Mouse (Mus musculus) heart, postnatal 14 days (tissue): ENCODE data around the gene Tmem255a. TPM values are rescaled to one million over a fixed set of nuclear protein-coding genes. Genes with fewer than 3 reads are reported as not detected.
A peak's percentile ranks its signal among the peaks of the same experiment; 100 is the strongest.

Experiments used
- DNase-seq, 2 experiments: peaks; one replicate each; pipeline ENCODE4 v3.0.0; 2021 to 2022
- intact Hi-C: fragments of 180-260 bp; cut with DNase I; formaldehyde crosslinking; loops from one replicate; pipeline ENCODE4 v1.15.1; 2025
- long read RNA-seq, 2 experiments: library from polyadenylated mRNA; stranded (forward); transcript quantifications; one replicate each; pipeline ENCODE4 v2.0.0; 2021
- total RNA-seq, 2 experiments: library from RNA; stranded (reverse); gene quantifications; 2 replicates each; pipeline ENCODE4 v1.2.3; 2021

The Tmem255a gene
- 1 to 10 TPM; 6.6 to 9.2 TPM for total RNA-seq
- long read RNA-seq, experiment 1, transcript Tmem255a-201 (10 exons, 3,380 nt) = major isoform, 5 of 7 reads
- long read RNA-seq, experiment 1, partial matches to known transcripts = 0 of 7 reads
- long read RNA-seq, experiment 1, other reads (novel, unspliced or antisense) = 1 of 7 reads
- long read RNA-seq, experiment 2, partial matches to known transcripts = 0 of 5 reads
- long read RNA-seq, experiment 2, other reads (novel, unspliced or antisense) = 2 of 5 reads

- peak; percentile 18 to 36 for DNase-seq
Observed at GRCm38 (mm10) chrX:38251851-38252571, at the start of gene Tmem255a. Tmem255a (minus strand) TSS chrX:38252439.

GRCm38 (mm10) chrX:38259610-38260009 lies 7.4 kb upstream of the Tmem255a start:
- DNase-seq = no peak
- intact Hi-C loops = no loop called here

More at GRCm38 (mm10) chrX:38251851-38252571, at the start of gene Tmem255a:
- intact Hi-C loops = loop anchor here (5.0 kb wide), 1 partner anchor 80 kb away; no protein-coding TSS in a partner anchor

GRCm38 (mm10) chrX:38250352-38250950 lies 1.8 kb downstream of the Tmem255a start:
- intact Hi-C loops = loop anchor here (5.0 kb wide), 1 partner anchor 82 kb away; no protein-coding TSS in a partner anchor
- peak; percentile 9 to 20 for DNase-seq

- peak; percentile 42 to 62 for DNase-seq
- intact Hi-C loops = loop anchor here (1.0 to 5.0 kb wide), 2 partner anchors 83 to 186 kb away; no protein-coding TSS in a partner anchor
Observed at GRCm38 (mm10) chrX:38249640-38250351, 2.4 kb downstream of the Tmem255a start.

- DNase-seq = no peak
- intact Hi-C loops = no loop called here
Observed at GRCm38 (mm10) chrX:38247601-38248000, 4.6 kb downstream of the Tmem255a start.

- no peak for DNase-seq
- intact Hi-C loops = no loop called here
Observed at GRCm38 (mm10) chrX:38247108-38247507, 5.1 kb downstream of the Tmem255a start.

GRCm38 (mm10) chrX:38237731-38238130 lies 14.5 kb downstream of the Tmem255a start:
- peak; percentile 22 to 49 for DNase-seq
- intact Hi-C loops = no loop called here

GRCm38 (mm10) chrX:38229888-38230287 lies 22.4 kb downstream of the Tmem255a start:
- intact Hi-C loops = no loop called here
- no peak for DNase-seq

- DNase-seq = no peak
- intact Hi-C loops = no loop called here
Observed at GRCm38 (mm10) chrX:38222757-38223156, 29.5 kb downstream of the Tmem255a start.

- DNase-seq = no peak
- intact Hi-C loops = no loop called here
Observed at GRCm38 (mm10) chrX:38217676-38217991, 34.6 kb downstream of the Tmem255a start.

- DNase-seq = no peak
- intact Hi-C loops = no loop called here
Observed at GRCm38 (mm10) chrX:38216986-38217675, 35.1 kb downstream of the Tmem255a start.

- no peak for DNase-seq
- intact Hi-C loops = no loop called here
Observed at GRCm38 (mm10) chrX:38207392-38207791, 44.8 kb downstream of the Tmem255a start.

GRCm38 (mm10) chrX:38201816-38202215 lies 50.4 kb downstream of the Tmem255a start:
- intact Hi-C loops = no loop called here
- DNase-seq = no peak

GRCm38 (mm10) chrX:38190458-38190764 lies 61.8 kb downstream of the Tmem255a start:
- DNase-seq = no peak
- intact Hi-C loops = loop anchor here (10.0 kb wide), 1 partner anchor 244 kb away; no protein-coding TSS in a partner anchor

GRCm38 (mm10) chrX:38189552-38190457 lies 62.4 kb downstream of the Tmem255a start, which contains the start of gene Zbtb33:
Zbtb33 (plus strand) TSS chrX:38189793.
- intact Hi-C loops = loop anchor here (10.0 kb wide), 1 partner anchor 245 kb away; no protein-coding TSS in a partner anchor
- DNase-seq = peak; percentile 91 to 94

GRCm38 (mm10) chrX:38185520-38185919 lies 66.7 kb downstream of the Tmem255a start:
- DNase-seq = no peak
- intact Hi-C loops = no loop called here

- DNase-seq = peak; percentile 67 to 68
Observed at GRCm38 (mm10) chrX:38181608-38182258, 70.5 kb downstream of the Tmem255a start.

More at GRCm38 (mm10) chrX:38181608-38182258, 70.5 kb downstream of the Tmem255a start:
- intact Hi-C loops = no loop called here
